10 mouse cellular contexts compared by ENCODE assay signal in the genomic region with DNA sequence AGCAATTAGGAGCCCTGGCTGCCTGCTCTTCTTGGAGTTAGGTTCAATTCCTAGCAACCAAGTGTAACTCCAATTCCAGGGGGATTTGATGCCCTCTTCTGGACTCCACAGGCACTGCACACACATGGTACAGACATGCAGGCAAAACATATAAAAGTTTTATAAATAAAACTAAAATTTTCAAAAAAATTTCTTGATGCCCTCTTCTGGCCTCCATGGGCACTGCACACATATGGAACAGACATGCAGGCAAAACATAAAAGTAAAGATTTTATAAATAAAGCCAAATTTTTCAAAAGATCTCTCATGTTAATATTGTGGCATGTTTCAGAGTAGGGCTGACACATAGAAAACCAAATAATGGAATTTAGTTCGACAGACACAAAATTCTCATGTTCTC.
"Had no signal": no experiment of that assay in that cellular context is flagged by ENCODE, and none has a peak within 500 bp of the region (broad histone marks: within the 10 kb centered on the region; RNA-seq: fewer than 3 reads in every experiment).

No protein-coding gene starts in this region.

- H3K9ac ChIP-seq: liver, embryonic 15.5 days; midbrain, embryonic 13.5 days; neural tube, embryonic 15.5 days had no signal

- H3K27me3 ChIP-seq: liver, embryonic 15.5 days; midbrain, embryonic 13.5 days; neural tube, embryonic 15.5 days had no signal

- ATAC-seq: lung, postnatal 0 days; midbrain, embryonic 13.5 days had no signal

- DNase-seq: kidney, postnatal 25 days; lung, adult 2 months; lung, postnatal 36 days; right cerebral cortex, adult 18-20 months; right cerebral cortex, postnatal 25 days had no signal

- H3K27ac ChIP-seq: limb, embryonic 10.5 days; liver, embryonic 15.5 days; midbrain, embryonic 13.5 days; neural tube, embryonic 15.5 days had no signal

- H3K4me3 ChIP-seq: limb, embryonic 10.5 days; liver, embryonic 15.5 days; midbrain, embryonic 13.5 days; neural tube, embryonic 15.5 days had no signal
